Mouse (Mus musculus): ENCODE results near the gene S1pr5.

- TF ChIP-seq POLR2A (IDR thresholded peaks at IDR 0.05; ENCODE audit: extremely low read depth, insufficient read depth, low read length) = no peak
- no peak for TF ChIP-seq CTCF (IDR thresholded peaks at IDR 0.05; ENCODE audit: extremely low read depth, insufficient read depth, low read length)
Observed at GRCm38 (mm10) chr9:21223906-21224305, 24.3 kb downstream of the S1pr5 start.

Data from cortical plate, adult 2 months (tissue).